Mouse (Mus musculus) embryo, embryonic 10.5 days (tissue): Measurements from ENCODE around the gene Sf3b1.
A peak's percentile ranks its signal among the peaks of the same experiment; 100 is the strongest.
"Not testable (repeated sequence)": the region's sequence is repeated elsewhere in the genome, so short reads cannot be mapped to it uniquely, and the experiment has no call there.

Experiments
- DNase-seq: peaks from one replicate; pipeline ENCODE4 v3.0.0-alpha.2; 2015; ENCODE audit warnings: low spot score

The Sf3b1 gene

DNA sequence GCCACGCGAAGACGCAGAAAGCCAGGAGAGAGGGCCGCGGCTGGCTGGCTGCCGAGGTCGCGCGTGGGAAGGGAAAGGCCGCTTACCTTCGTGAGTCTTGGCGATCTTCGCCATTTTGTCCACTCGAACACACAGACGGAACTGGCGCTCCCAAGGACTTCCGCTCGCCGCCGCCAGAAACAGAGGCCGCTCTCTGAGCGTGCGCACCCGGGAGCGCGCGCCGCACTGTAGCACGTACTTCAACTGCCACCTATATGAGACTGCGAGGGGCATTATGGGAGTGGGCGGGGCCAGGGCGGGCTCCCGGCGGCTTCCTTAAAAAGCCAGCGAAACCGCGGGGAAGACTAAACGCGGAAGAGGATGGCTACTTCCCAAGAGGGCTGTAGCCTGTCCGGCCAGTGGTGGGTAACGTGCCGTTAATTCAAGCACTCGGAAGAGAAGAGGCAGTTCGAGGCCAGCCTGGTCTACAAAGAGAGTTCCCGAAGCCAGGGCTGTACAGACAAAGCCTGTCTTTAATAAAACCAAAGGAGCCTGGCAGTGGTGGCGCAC lies at the start of gene Sf3b1:
TSS of gene Sf3b1 (minus strand) at position 229 of the 549 bp plus-strand sequence.
- peak; percentile 98 for DNase-seq

DNA sequence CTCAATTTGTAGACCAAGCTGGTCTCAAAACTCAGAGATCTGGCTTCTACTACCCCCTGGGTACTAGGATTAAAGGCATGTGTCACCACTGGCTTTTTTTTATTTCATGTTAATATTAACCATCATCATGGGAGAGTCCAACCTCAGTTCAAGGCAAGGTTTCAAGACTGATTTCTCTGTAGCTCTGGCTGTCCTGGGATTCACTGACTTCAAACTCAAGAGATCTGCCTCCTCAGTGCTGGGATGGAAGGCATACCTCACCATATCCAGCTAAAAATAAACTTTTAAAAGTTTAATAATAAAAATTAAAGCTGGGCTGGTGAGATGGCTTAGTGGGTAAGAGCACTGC lies 49.1 kb upstream of the Sf3b1 start:
- DNase-seq, result no peak

DNA sequence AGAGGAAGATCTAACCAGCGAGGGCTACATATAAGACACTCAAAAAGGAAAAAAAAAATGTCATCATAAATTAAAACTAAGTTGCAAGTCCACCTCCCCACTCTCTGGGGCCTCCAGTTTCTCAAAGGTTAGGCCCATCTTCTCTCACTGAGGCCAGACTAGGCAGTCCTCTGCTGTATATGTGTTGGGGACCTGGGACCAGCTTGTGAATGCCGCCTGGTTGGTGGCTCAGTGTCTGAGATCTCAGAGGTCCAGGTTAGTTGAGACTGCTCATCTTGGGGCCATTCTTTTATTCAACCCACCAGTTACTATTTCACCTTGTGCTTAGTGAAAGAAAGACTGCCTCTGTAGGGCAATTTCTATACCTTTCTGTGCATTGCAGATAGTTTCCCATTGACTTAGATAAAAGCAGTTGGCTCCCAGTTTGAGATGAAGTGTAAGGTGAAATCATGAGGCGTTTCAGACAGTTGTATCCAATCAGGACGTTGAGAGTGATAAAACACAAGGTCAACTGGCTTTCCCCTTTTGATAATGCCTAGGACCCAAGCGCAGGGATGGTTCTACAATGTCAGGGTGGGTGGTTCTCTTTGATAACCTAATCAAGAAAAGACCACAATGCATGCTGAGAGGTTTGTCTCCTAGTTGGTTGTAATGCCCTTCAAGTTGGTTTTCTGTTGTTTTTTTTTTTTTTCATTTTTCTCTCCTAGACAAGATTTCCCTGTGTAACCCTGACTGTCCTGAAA lies 48.5 kb upstream of the Sf3b1 start:
- DNase-seq, result no peak

DNA sequence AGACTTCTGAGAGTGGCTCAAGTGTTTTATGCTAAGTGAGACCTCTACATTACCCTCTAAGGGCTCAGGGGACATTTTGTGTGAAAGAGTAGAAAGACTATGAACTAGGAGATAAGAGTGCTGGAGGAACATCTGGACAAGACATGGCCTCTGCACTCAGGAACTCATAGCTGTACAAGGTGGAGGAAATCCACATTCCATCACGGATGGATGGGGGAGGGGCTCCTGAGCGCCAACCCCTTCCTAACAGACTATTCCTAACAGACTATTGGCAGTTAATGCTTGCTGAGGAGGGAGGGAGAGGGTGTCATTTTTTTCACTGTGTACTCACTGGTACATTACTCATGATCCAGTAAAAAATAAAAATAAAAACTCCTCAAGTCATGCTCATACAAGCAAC lies 47.5 kb upstream of the Sf3b1 start:
- no peak for DNase-seq

GRCm38 (mm10) chr1:55072328-55072727 lies 45.0 kb upstream of the Sf3b1 start:
- not testable (repeated sequence) for DNase-seq

GRCm38 (mm10) chr1:55061772-55062171 lies 34.5 kb upstream of the Sf3b1 start:
- no peak for DNase-seq

- DNase-seq, result no peak
Measured at GRCm38 (mm10) chr1:55061099-55061498, 33.8 kb upstream of the Sf3b1 start.

- not testable (repeated sequence) for DNase-seq
Measured at GRCm38 (mm10) chr1:55058383-55058782, 31.1 kb upstream of the Sf3b1 start.

- DNase-seq, result no peak
Measured at GRCm38 (mm10) chr1:55055322-55056115, 28.2 kb upstream of the Sf3b1 start.

- no peak for DNase-seq
Measured at GRCm38 (mm10) chr1:55053596-55053995, 26.3 kb upstream of the Sf3b1 start.

- peak; percentile 65 for DNase-seq
Measured at GRCm38 (mm10) chr1:55053005-55053404, 25.7 kb upstream of the Sf3b1 start.

- DNase-seq, result peak; percentile 99
Measured at GRCm38 (mm10) chr1:55052355-55052953, 25.2 kb upstream of the Sf3b1 start, which contains the start of gene Coq10b. Gene Coq10b (plus strand): TSS chr1:55052770.

DNA sequence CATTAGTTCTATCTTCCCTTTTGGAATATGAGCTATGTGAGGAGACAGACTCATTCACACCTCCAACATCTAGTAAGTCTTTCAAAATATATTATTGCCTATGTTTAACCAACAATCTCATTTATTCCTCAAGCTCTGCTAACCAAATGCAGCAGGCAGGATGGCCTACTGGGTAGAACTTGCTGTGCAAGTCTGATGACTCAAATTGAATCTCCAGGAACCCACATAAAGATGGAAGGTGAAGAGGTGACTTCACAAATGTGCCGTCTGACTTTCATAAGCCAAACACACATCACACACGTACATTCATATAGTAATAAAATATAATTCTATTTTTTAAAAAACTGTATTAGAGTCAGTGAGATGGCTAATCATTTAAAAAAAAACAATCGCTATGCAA lies 24.4 kb upstream of the Sf3b1 start:
- DNase-seq, result no peak

GRCm38 (mm10) chr1:55048841-55049587 lies 21.7 kb upstream of the Sf3b1 start:
- no peak for DNase-seq

- no peak for DNase-seq
Measured at GRCm38 (mm10) chr1:55043164-55043563, 15.9 kb upstream of the Sf3b1 start.

- DNase-seq, result no peak
Measured at GRCm38 (mm10) chr1:55042246-55042645, 15.0 kb upstream of the Sf3b1 start.

- DNase-seq, result no peak
Measured at GRCm38 (mm10) chr1:55041691-55042090, 14.4 kb upstream of the Sf3b1 start.

- no peak for DNase-seq
Measured at GRCm38 (mm10) chr1:55039944-55040343, 12.7 kb upstream of the Sf3b1 start.

- no peak for DNase-seq
Measured at GRCm38 (mm10) chr1:55031026-55031779, 3.9 kb upstream of the Sf3b1 start.

GRCm38 (mm10) chr1:55029446-55029845 lies 2.2 kb upstream of the Sf3b1 start:
- no peak for DNase-seq
